Mouse (Mus musculus): ENCODE measurements around the gene Ppp1r27. TPM values are rescaled to one million over a fixed set of nuclear protein-coding genes. Genes with fewer than 3 reads are reported as not detected.
A peak's percentile ranks its signal among the peaks of the same experiment; 100 is the strongest.

The Ppp1r27 gene
- polyA plus RNA-seq, 1 experiment from 2014 or later: not detected

DNA sequence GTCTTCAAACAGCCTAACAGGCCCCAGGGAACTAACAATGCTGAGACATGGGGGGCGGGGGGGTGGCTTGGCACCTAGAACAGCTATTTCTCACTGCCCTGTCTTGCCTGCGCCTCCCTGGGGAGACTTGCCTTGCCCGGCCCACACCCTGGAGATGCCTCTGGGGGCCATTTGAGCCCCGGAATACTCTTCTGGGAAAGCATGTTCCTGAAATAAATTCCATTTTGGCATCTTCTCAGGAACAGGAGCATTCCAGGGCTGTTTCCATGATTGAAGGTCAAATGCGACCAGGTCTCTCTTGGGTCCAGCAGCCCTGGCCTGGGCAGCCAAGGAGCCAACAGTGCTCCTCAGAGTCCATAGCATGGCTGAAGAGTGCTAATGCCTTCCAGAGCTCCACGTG, 8.6 kb downstream of the Ppp1r27 start:
- no peak for ATAC-seq (replicated peaks; ENCODE audit: insufficient number of reproducible peaks, low FRiP score, low TSS enrichment)
- H3K9me3 ChIP-seq (replicated peaks; ENCODE audit: control insufficient read depth, low read length): no peaks in the 10 kb centered on the region
- H3K4me2 ChIP-seq: no peak overlapping the region
- no peak overlapping the region for H3K27ac ChIP-seq (ENCODE audit: low read depth, low read length)
- H3K9ac ChIP-seq (ENCODE audit: low read depth, low read length): no peak overlapping the region
- H3K36me3 ChIP-seq (ENCODE audit: control insufficient read depth, insufficient read depth, low read length): peaks cover 12% of the 10 kb centered on the region
- 82% methylated on average over 6 of the region's 6 CpGs for WGBS (ENCODE audit: insufficient replicate concordance)
- H3K4me3 ChIP-seq (ENCODE audit: low read depth, low read length): no peak overlapping the region
- H3K27me3 ChIP-seq (ENCODE audit: control insufficient read depth, insufficient read depth, low read length): no peaks in the 10 kb centered on the region
- peaks cover 19% of the 10 kb centered on the region for H3K4me1 ChIP-seq (ENCODE audit: control insufficient read depth, insufficient read depth, low read length)

DNA sequence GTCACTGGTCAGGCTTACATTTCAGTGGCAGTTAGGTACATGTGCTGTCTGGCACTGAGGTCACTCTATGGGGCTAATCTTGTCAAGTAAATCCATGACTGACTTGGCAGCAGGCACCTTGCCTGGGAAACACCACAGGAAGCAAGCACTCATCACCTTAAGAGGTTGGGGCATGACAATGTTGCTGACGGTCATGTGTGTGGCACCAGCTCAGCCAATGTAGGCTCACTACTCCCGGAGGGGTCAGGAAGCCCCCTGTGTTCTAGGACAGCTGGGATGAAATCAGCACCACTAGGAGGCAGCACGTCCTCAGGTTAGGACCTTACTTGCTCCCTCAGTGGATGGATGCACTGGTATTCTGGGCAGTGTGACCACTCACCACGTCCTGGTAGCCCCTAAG, 9.0 kb downstream of the Ppp1r27 start:
- H3K9ac ChIP-seq (ENCODE audit: low read depth, low read length): no peak overlapping the region
- peaks cover 17% of the 10 kb centered on the region for H3K4me1 ChIP-seq (ENCODE audit: control insufficient read depth, insufficient read depth, low read length)
- H3K27me3 ChIP-seq (ENCODE audit: control insufficient read depth, insufficient read depth, low read length): no peaks in the 10 kb centered on the region
- no peak overlapping the region for H3K27ac ChIP-seq (ENCODE audit: low read depth, low read length)
- H3K36me3 ChIP-seq (ENCODE audit: control insufficient read depth, insufficient read depth, low read length): peaks cover 12% of the 10 kb centered on the region
- H3K4me3 ChIP-seq (ENCODE audit: low read depth, low read length): no peak overlapping the region
- WGBS (ENCODE audit: insufficient replicate concordance): 29% methylated on average over 4 of the region's 4 CpGs
- no peak overlapping the region for H3K4me2 ChIP-seq
- no peak for ATAC-seq (replicated peaks; ENCODE audit: insufficient number of reproducible peaks, low FRiP score, low TSS enrichment)
- no peaks in the 10 kb centered on the region for H3K9me3 ChIP-seq (replicated peaks; ENCODE audit: control insufficient read depth, low read length)

DNA sequence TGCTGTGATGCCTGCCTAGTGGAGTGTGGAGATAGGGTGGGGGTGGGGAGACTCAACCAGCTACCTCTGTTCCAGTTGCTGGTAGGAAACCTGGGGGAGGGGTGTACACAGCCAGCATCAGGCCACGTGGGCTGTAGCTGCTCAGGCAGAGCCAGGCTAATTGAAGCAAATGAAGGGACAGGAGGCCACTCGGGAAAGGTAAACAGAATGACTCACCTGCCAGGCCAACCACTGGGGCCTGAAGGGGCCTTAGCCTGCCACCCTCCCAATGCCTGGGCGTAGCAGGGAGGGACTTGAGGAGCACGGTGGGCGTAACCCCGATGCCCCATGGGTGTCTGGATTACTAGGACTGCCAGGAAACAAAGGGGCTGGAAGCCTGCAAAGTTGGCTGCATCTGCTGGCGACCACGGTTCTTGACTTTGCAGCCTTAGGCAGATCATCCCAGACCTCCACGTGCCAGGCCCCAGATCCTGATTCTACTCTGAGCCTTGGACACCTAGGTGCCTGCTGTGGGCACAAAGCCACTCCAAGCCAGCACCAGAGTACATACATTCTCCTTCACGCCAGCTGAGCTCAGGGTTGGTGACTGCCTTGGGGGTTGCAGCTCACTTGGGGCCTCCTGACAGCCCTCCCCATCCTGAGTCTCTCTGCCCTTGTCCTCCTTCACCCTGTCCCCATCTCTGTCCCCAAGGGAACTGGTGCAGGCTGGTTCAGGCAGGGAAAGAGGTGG, 11.5 kb downstream of the Ppp1r27 start:
- 31% methylated on average over 10 of the region's 10 CpGs for WGBS (ENCODE audit: insufficient replicate concordance)
- no peaks in the 10 kb centered on the region for H3K9me3 ChIP-seq (replicated peaks; ENCODE audit: control insufficient read depth, low read length)
- peaks cover 17% of the 10 kb centered on the region for H3K4me1 ChIP-seq (ENCODE audit: control insufficient read depth, insufficient read depth, low read length)
- H3K27me3 ChIP-seq (ENCODE audit: control insufficient read depth, insufficient read depth, low read length): peaks cover 6% of the 10 kb centered on the region
- peak overlapping the region; percentile 36; the same call in 1 of the 2 replicates for H3K9ac ChIP-seq (ENCODE audit: low read depth, low read length)
- ATAC-seq (replicated peaks; ENCODE audit: insufficient number of reproducible peaks, low FRiP score, low TSS enrichment): no peak
- peaks cover 8% of the 10 kb centered on the region for H3K36me3 ChIP-seq (ENCODE audit: control insufficient read depth, insufficient read depth, low read length)
- no peak overlapping the region for H3K4me3 ChIP-seq (ENCODE audit: low read depth, low read length)
- 0 out of 2 replicates have a peak overlapping the region, but pooled peaks have one; percentile 22 for H3K4me2 ChIP-seq
- no peak overlapping the region for H3K27ac ChIP-seq (ENCODE audit: low read depth, low read length)

DNA sequence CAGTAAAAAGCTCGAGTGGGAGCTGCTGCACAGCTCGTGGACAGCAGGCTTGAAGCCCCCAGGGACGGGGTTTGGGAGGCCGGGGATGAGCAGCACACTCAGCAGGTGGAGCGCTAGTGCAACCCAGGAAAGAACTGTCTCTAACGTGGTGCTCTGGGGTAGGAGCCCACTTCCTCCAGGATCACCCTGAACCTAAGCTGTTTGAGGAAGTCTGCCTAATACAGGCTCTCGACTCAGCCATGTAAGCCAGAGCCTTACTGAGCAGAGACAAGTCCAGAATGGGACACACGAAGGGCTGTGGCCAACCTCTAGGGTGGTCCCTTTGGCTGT, 12.0 kb downstream of the Ppp1r27 start:
- Histone ChIP-seq H3K4me2 (no peak overlapping the region), H3K9ac (ENCODE audit: low read depth, low read length) (no peak overlapping the region), H3K4me1 (ENCODE audit: control insufficient read depth, insufficient read depth, low read length) (peaks cover 17% of the 10 kb centered on the region), H3K4me3 (ENCODE audit: low read depth, low read length) (no peak overlapping the region), H3K9me3 (replicated peaks; ENCODE audit: control insufficient read depth, low read length) (no peaks in the 10 kb centered on the region), H3K27ac (ENCODE audit: low read depth, low read length) (0 out of 2 replicates have a peak overlapping the region, but pooled peaks have one; percentile 29), H3K36me3 (ENCODE audit: control insufficient read depth, insufficient read depth, low read length) (peaks cover 8% of the 10 kb centered on the region), H3K27me3 (ENCODE audit: control insufficient read depth, insufficient read depth, low read length) (peaks cover 11% of the 10 kb centered on the region)
- WGBS (ENCODE audit: insufficient replicate concordance): 51% methylated on average over 8 of the region's 8 CpGs
- no peak for ATAC-seq (replicated peaks; ENCODE audit: insufficient number of reproducible peaks, low FRiP score, low TSS enrichment)

DNA sequence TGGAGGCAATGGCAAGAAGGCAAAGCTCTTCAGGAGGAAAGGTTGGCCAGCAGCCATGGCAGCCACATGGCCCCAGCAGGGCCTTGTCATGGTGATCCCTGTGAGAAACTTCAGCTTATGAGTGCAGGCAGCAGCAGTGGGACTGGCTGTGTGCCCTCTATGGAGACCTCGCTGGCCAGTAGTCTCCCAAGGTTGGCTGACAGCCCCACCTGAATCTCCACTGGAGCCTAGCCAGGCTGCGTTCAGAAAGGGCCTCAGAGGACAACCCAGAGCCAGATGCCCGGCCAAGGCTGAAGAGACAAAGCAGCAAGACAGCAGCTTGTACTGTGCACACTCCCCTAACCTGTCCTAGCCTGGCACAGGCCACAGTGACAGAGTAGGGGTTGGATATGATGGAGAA, 12.4 kb downstream of the Ppp1r27 start:
- ATAC-seq (replicated peaks; ENCODE audit: insufficient number of reproducible peaks, low FRiP score, low TSS enrichment): no peak
- Histone ChIP-seq H3K27ac (ENCODE audit: low read depth, low read length) (0 out of 2 replicates have a peak overlapping the region, but pooled peaks have one; percentile 29), H3K4me1 (ENCODE audit: control insufficient read depth, insufficient read depth, low read length) (peaks cover 17% of the 10 kb centered on the region), H3K9ac (ENCODE audit: low read depth, low read length) (no peak overlapping the region), H3K36me3 (ENCODE audit: control insufficient read depth, insufficient read depth, low read length) (peaks cover 8% of the 10 kb centered on the region), H3K27me3 (ENCODE audit: control insufficient read depth, insufficient read depth, low read length) (peaks cover 13% of the 10 kb centered on the region), H3K4me2 (no peak overlapping the region), H3K4me3 (ENCODE audit: low read depth, low read length) (no peak overlapping the region), H3K9me3 (replicated peaks; ENCODE audit: control insufficient read depth, low read length) (no peaks in the 10 kb centered on the region)
- WGBS (ENCODE audit: insufficient replicate concordance): 69% methylated on average over 3 of the region's 3 CpGs

DNA sequence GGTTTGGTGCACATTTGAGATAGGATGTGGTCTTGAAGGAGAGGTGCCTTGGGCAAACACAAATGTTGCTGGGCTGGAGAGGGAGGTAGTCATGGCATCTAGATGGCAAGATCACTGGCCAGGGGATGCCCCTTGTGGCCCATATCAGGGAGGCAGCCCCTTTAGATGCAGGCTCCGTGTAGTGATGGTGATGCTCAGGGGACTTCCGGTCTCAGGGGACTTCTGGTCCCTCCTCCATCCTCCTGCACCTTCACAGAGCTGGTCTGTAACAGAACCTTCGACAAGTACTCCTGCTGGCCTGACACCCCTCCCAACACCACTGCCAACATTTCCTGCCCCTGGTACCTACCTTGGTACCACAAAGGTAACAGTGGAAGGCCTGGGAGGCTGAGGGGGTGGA, 15.1 kb downstream of the Ppp1r27 start:
- WGBS (ENCODE audit: insufficient replicate concordance): 67% methylated on average over 3 of the region's 3 CpGs
- Histone ChIP-seq H3K27ac (ENCODE audit: low read depth, low read length) (no peak overlapping the region), H3K4me2 (no peak overlapping the region), H3K36me3 (ENCODE audit: control insufficient read depth, insufficient read depth, low read length) (no peaks in the 10 kb centered on the region), H3K9ac (ENCODE audit: low read depth, low read length) (no peak overlapping the region), H3K9me3 (replicated peaks; ENCODE audit: control insufficient read depth, low read length) (no peaks in the 10 kb centered on the region), H3K4me3 (ENCODE audit: low read depth, low read length) (no peak overlapping the region), H3K4me1 (ENCODE audit: control insufficient read depth, insufficient read depth, low read length) (peaks cover 16% of the 10 kb centered on the region), H3K27me3 (ENCODE audit: control insufficient read depth, insufficient read depth, low read length) (peaks cover 40% of the 10 kb centered on the region)
- no peak for ATAC-seq (replicated peaks; ENCODE audit: insufficient number of reproducible peaks, low FRiP score, low TSS enrichment)

DNA sequence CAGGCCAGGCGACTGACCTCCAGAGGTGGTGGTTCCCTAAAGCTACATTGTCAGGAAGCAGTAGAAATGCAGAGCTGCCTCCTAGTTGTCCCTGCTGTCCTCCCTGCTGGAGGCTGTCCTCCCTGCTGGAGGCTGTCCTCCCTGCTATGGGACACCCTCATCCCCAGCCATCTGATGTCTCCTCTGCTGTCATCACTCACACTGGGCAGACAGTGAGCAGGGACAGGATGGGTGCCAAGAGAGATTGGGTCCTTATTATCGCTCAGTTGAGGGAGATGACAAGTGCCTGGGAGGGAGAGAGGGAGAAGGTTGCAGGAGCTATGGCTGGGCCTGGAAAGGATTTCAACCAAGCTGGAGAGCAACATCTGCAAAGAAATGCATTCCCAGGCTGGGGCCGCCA, 15.8 kb downstream of the Ppp1r27 start:
- Histone ChIP-seq H3K36me3 (ENCODE audit: control insufficient read depth, insufficient read depth, low read length) (no peaks in the 10 kb centered on the region), H3K4me3 (ENCODE audit: low read depth, low read length) (no peak overlapping the region), H3K9ac (ENCODE audit: low read depth, low read length) (no peak overlapping the region), H3K4me2 (no peak overlapping the region), H3K4me1 (ENCODE audit: control insufficient read depth, insufficient read depth, low read length) (peaks cover 20% of the 10 kb centered on the region), H3K27ac (ENCODE audit: low read depth, low read length) (no peak overlapping the region), H3K9me3 (replicated peaks; ENCODE audit: control insufficient read depth, low read length) (no peaks in the 10 kb centered on the region), H3K27me3 (ENCODE audit: control insufficient read depth, insufficient read depth, low read length) (peaks cover 46% of the 10 kb centered on the region)
- WGBS (ENCODE audit: insufficient replicate concordance): 45% methylated on average over 3 of the region's 3 CpGs
- no peak for ATAC-seq (replicated peaks; ENCODE audit: insufficient number of reproducible peaks, low FRiP score, low TSS enrichment)

DNA sequence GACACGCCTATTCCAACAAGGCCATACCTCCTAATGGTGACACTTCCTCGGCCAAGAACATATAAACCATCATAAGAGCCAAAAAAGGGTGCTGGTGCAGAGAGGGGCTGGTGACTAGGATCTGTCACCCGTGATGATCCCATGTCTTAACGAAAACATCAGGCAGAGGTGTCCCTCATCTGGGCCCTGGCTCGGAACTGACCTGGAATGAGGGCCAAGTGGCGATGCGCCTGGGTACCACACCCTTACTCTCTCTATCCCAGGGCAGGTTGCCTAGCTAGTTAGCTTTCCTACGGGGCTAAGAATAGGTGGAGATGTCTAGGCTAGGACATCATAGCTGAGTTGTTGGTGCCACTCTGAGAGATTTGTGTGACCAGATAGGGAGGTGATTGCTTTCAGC, 16.8 kb downstream of the Ppp1r27 start:
- no peak overlapping the region for H3K9ac ChIP-seq (ENCODE audit: low read depth, low read length)
- no peak for ATAC-seq (replicated peaks; ENCODE audit: insufficient number of reproducible peaks, low FRiP score, low TSS enrichment)
- no peak overlapping the region for H3K27ac ChIP-seq (ENCODE audit: low read depth, low read length)
- 76% methylated on average over 8 of the region's 8 CpGs for WGBS (ENCODE audit: insufficient replicate concordance)
- H3K4me3 ChIP-seq (ENCODE audit: low read depth, low read length): no peak overlapping the region
- H3K4me1 ChIP-seq (ENCODE audit: control insufficient read depth, insufficient read depth, low read length): peaks cover 13% of the 10 kb centered on the region
- no peaks in the 10 kb centered on the region for H3K9me3 ChIP-seq (replicated peaks; ENCODE audit: control insufficient read depth, low read length)
- H3K27me3 ChIP-seq (ENCODE audit: control insufficient read depth, insufficient read depth, low read length): peaks cover 57% of the 10 kb centered on the region
- H3K4me2 ChIP-seq: no peak overlapping the region
- H3K36me3 ChIP-seq (ENCODE audit: control insufficient read depth, insufficient read depth, low read length): no peaks in the 10 kb centered on the region

DNA sequence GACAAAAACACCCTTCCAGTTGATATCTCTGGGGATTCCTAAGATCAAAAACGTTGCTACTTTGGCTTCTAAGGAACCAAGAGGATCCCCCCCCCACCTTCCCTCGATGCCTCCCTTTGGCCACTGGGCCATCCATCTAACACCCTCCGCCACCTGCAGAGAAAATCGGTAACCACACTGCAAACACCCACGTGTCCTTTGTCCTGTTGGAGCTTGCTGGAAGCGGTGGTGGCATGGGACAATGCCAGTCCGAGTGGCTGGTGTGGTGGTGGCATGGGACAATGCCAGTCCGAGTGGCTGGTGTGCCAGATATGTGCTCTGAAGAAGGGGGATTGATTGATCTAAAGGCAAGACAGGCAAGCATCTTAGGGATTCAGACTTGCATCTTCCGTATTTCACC, 19.3 kb downstream of the Ppp1r27 start:
- no peaks in the 10 kb centered on the region for H3K36me3 ChIP-seq (ENCODE audit: control insufficient read depth, insufficient read depth, low read length)
- H3K9me3 ChIP-seq (replicated peaks; ENCODE audit: control insufficient read depth, low read length): no peaks in the 10 kb centered on the region
- WGBS (ENCODE audit: insufficient replicate concordance): 29% methylated on average over 9 of the region's 9 CpGs
- H3K27ac ChIP-seq (ENCODE audit: low read depth, low read length): no peak overlapping the region
- H3K9ac ChIP-seq (ENCODE audit: low read depth, low read length): no peak overlapping the region
- H3K27me3 ChIP-seq (ENCODE audit: control insufficient read depth, insufficient read depth, low read length): peaks cover 75% of the 10 kb centered on the region
- H3K4me3 ChIP-seq (ENCODE audit: low read depth, low read length): no peak overlapping the region
- ATAC-seq (replicated peaks; ENCODE audit: insufficient number of reproducible peaks, low FRiP score, low TSS enrichment): no peak
- H3K4me2 ChIP-seq: no peak overlapping the region
- H3K4me1 ChIP-seq (ENCODE audit: control insufficient read depth, insufficient read depth, low read length): 0 out of 2 replicates have a peak, but pooled peaks cover 6% of the 10 kb centered on the region

Measured in heart, embryonic 11.5 days (tissue).